Mouse (Mus musculus) retina, postnatal 1 day (tissue): Measurements from ENCODE around the gene Inpp4a.

ENCODE experiments used
- DNase-seq: peaks from one replicate; pipeline ENCODE4 v3.0.0-alpha.2; 2012

Inpp4a gene

GRCm38 (mm10) chr1:37299540-37300491, at the start of gene Inpp4a:
Gene Inpp4a, plus strand, starts transcription at chr1:37299865.
- DNase-seq, result peak; percentile 93

DNA sequence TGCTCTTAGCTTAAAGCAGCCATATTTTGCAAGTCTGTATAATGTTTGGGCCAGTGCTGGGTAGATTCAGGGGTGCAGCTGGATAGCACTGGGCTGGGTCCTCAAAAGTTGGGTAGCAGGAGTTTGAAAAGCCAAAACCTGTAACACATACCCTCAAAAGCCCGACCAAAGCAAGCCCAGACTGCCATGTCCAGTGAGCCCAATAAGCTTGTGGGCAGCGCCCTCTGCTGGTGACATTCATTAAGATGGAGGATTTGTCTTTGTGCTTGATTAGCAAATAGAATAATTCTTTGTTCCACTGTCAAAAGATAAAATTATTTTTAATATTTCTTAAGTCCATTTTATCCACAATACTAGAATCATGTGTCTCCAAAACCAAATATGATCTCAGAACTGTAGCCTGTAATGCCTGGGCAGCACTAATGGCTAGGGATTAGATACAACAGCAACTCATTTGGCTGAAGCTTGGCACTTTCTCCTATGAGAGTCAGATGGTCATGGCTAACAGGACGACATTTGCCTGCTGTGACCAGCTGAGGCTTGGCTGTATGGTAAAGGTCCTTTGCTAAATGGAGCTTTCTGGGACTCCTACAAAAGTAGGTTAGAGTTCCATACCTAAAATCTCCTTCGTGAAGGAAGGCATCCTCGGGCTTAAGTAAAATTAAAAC, 48.9 kb upstream of the Inpp4a start:
- DNase-seq, result peak; percentile 86

- DNase-seq, result no peak
Measured at GRCm38 (mm10) chr1:37258443-37258842, 41.2 kb upstream of the Inpp4a start.

DNA sequence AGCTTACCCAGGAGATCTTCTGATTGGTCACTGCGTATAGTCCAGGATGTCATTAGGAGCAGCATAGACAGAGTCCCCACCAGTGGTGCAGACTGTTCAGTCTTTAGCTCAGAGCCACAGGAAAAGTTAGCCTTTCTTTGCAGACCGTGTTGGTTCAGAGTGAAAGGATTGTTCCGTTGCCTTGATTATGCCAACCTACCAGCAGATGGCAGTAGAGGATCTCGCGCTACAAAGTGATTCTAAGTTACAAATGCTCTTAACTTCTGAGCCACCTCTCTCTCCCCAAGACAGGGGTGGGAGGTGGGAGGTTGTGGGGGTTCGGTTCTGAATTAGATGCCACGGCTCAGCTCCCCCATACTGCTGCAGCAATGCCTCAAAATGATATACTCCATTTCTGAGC, 27.2 kb upstream of the Inpp4a start:
- peak; percentile 81 for DNase-seq

DNA sequence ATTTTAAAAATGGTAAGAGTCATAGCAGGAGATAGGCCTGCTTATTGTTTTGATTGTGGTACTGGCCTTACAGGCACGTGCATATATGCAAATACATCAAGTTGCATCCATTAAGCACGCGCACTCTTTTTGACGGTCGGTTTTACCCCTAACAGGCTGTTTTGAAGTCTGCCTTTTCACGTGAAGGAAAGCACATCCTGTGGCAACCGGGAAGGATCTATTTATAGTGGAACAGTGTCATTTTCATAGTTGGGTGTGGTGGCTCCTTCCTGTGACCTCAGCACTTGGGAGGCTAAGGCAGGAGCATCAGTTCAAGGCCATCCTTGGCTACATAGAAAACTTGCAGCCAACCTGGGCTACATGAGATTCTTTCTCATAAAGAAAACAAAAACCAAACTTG, 13.1 kb upstream of the Inpp4a start:
- DNase-seq, result no peak

- DNase-seq, result no peak
Measured at GRCm38 (mm10) chr1:37287748-37288147, 11.9 kb upstream of the Inpp4a start.

- DNase-seq, result peak; percentile 23
Measured at GRCm38 (mm10) chr1:37288181-37288935, 11.3 kb upstream of the Inpp4a start.

GRCm38 (mm10) chr1:37288941-37289340, 10.7 kb upstream of the Inpp4a start:
- DNase-seq, result no peak

DNA sequence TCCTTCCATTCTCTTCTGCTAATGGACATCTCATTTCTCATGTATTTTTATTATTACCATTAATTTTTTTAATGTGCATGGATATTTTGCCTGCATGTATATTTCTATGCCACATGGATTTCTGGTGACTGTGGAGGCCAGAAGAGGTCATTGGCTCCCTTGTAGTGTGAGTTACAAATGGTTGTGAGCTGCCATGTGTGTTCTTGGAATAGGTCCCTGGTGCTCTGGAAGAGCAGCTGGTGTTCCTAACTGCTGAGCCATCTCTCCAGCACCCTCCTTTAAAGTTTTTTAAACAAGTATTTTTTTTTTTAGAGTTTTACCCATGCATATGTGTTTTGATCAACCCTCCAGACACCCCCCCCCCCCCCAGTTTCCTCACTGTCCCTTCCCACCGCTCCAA, 3.3 kb upstream of the Inpp4a start:
- no peak for DNase-seq

DNA sequence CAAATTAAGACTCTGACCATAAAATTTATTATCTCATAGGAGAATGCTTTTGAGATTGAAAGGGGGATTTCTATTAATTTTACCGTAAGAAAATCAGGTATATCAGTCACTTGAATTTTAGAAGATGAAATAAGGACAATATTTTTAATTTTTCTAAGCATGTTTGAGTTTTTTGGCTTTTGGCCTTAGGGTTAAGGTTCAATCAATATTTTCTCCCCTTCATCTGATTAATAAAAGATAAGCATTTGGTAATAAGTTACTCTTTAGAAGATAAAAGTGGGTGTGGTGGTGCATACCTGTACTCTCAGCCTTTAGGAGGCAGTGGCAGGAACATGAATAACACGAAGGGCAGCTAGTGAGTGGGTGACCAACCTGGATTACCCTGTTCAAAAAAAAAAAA, 761 bp upstream of the Inpp4a start:
- DNase-seq, result no peak

- DNase-seq, result no peak
Measured at GRCm38 (mm10) chr1:37300650-37301049, 985 bp downstream of the Inpp4a start.

DNA sequence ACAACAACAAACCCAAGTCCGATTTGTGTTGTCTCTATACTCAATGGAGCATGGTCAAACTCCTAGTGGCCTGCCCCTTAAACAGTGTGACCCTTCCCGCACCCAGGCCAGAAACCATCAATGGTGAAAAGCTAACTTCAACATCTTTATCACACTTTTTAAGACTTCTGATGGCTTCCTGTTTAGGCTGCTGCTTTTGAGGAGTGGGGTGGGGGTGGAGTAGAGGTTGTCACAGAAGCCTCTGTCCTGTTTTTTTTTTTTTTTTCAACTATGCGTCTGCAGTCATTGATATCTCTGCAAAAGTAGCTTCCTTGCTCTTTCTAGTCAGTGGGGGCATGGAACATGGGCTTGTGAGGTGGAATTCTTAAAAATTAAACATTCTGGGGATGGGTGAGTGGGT, 3.1 kb downstream of the Inpp4a start:
- no peak for DNase-seq

DNA sequence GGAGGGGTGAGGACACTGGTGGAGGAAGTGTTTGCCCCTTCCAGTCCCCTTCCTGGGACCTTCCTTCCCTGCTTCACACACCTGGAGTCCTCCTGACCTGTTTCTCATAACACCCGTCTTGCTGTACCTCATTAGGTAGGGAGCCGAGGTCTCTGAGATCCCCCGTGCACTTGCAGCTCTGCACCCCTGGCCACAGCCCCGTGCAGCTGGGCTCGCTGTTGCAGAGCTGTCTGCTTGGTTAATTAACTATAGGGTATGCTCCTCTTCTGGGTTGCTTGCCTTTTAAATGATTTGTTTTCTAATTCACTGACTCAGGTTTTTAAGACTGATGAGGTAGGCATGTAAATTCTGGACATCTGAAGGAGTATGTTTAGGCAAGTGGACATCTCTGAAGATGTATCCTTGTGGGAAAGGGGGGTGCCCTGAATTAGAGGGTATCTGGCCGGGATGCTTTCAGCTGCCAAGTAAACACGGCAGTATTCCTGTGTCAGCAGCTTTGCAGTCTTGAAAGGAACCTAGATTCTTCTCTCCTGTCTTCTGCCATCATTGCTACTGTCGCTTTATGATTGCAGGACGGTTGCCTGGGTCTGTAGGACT, 6.1 kb downstream of the Inpp4a start:
- no peak for DNase-seq

- DNase-seq, result no peak
Measured at GRCm38 (mm10) chr1:37307586-37307985, 7.9 kb downstream of the Inpp4a start.

DNA sequence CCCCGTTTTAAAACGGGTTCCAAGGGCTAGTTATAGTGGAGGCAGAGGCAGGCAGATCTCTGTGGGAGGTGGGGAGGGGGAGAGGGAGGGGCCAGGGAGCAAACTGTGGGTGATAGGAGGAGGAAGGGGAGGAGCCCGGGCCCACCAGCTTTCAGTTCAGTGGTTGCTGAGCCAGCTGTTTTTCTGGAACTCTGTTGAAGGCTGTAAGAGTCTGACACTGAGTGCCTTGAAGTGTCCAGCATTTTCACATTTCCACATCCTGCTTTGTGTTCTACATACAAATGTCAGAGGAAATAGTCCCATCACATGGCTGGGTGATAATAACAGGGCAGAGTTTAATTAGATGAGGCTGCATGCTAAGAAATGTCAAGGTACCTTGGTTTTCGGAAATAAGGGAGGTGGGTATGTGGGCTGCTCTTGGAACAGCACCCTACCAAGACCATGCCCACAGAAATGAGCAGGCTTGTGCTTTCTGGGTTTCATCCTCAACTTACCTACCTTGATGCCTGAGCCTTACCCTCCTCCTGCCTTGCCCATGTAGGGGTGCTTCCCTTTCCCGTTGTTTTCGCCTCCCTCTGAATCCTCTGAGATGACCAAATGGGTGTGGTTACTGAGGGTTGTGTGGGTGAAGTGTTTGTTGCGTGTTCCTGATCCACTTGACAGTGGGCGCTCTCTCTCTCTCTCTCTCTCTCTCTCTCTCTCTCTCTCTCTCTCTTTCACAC, 8.5 kb downstream of the Inpp4a start:
- no peak for DNase-seq

DNA sequence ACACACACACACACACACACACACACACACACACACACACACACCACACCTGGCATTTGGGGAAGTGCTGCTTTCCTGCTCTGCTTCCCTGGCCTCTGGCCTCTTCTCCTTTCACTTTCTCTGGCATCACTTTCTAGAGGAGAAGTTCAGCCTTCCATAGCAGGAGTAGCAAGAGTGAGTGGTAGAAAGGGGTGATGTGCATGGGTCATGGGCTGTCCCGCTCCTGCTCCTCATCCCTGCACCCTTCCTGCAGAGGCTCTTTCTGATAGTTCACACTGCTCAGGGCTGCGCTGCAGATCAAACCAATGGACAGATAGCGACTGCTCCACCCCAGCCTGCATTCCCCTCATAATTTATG, 9.1 kb downstream of the Inpp4a start:
- no peak for DNase-seq

GRCm38 (mm10) chr1:37309939-37310515, 10.4 kb downstream of the Inpp4a start:
- no peak for DNase-seq

- DNase-seq, result peak; percentile 52
Measured at GRCm38 (mm10) chr1:37314338-37314737, 14.7 kb downstream of the Inpp4a start.

- no peak for DNase-seq
Measured at GRCm38 (mm10) chr1:37317644-37318285, 18.1 kb downstream of the Inpp4a start.

- DNase-seq, result no peak
Measured at GRCm38 (mm10) chr1:37318558-37318957, 18.9 kb downstream of the Inpp4a start.

- no peak for DNase-seq
Measured at GRCm38 (mm10) chr1:37322690-37323089, 23.0 kb downstream of the Inpp4a start.
